Mouse (Mus musculus) urinary bladder, postnatal 10 days (tissue): ENCODE data around the gene Tmsb15a.
A peak's percentile ranks its signal among the peaks of the same experiment; 100 is the strongest.
"Not testable (repeated sequence)": the region's sequence is repeated elsewhere in the genome, so short reads cannot be mapped to it uniquely, and the experiment has no call there.

ENCODE experiments used
- DNase-seq: peaks from one replicate; pipeline ENCODE4 v3.0.0; 2022; ENCODE audit warnings: low spot score

The Tmsb15a gene

GRCm38 (mm10) chrX:135725161-135725560, at the start of gene Tmsb15a:
TSS of gene Tmsb15a (minus strand) at chrX:135725261.
- no peak for DNase-seq

GRCm38 (mm10) chrX:135768565-135768964, 43.5 kb upstream of the Tmsb15a start:
- DNase-seq, result no peak

DNA sequence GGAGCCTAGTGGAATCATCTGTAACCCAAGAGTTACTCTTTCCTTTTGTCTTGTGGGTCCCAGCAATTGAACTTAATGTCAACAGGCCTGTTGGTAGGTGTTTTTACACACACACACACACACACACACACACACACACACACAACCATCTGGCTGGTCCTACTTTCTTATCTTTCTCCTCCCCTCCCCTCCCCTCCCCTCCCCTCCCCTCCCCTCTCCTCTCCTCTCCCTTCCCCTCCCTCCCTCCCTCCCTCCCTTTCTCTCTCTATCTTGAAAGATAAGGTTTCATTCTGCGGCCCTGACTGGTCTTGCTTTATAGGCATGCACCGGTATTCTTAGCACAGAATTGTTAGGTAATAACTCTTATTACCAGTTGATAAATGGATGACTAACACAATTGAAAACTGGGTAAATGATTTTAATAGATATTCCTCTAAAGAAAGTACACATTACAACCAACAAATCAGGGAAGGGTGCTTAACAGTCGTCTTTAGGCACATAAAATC, 43.0 kb upstream of the Tmsb15a start:
- no peak for DNase-seq

DNA sequence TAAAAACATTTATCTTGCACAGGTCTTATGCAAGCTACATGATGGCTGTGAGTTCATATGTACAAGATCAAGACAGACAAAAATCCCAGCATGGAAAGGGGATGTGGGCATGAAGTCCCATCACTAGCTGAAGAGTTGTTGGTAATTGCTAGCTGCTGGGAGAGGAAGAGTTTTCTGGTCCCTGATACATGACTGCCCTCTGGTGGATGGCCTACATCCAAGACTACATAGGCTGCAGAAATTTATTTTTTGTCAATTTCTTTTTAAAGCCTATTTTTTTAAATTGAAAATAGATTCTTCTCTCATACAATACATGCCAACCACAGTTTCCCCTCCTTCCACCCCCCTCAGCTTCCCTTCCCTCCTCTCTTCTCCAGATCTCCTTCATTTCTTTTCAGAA, 36.6 kb upstream of the Tmsb15a start:
- no peak for DNase-seq

DNA sequence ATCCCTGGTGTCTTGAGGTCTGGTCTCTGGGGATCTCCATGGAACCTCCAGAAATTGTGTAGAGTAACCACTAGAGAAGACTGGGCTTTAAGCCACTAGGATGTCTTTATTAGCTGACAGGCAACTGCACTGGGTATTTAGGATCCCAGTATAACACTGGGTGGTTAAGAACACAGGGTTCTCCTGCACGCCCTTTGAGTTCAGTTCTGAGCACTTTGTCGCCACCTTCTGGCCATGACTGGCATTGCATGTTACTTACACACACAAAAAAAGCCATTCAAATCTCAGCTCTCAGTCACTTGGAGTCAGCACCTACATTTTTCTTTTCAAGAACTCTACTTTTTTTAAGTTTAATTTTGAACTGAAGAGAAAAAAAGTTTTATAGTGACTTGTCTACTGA, 27.8 kb upstream of the Tmsb15a start:
- peak; percentile 13 for DNase-seq

- DNase-seq, result not testable (repeated sequence)
Measured at GRCm38 (mm10) chrX:135745376-135745775, 20.3 kb upstream of the Tmsb15a start.

- no peak for DNase-seq
Measured at GRCm38 (mm10) chrX:135743056-135743355, 17.9 kb upstream of the Tmsb15a start.

DNA sequence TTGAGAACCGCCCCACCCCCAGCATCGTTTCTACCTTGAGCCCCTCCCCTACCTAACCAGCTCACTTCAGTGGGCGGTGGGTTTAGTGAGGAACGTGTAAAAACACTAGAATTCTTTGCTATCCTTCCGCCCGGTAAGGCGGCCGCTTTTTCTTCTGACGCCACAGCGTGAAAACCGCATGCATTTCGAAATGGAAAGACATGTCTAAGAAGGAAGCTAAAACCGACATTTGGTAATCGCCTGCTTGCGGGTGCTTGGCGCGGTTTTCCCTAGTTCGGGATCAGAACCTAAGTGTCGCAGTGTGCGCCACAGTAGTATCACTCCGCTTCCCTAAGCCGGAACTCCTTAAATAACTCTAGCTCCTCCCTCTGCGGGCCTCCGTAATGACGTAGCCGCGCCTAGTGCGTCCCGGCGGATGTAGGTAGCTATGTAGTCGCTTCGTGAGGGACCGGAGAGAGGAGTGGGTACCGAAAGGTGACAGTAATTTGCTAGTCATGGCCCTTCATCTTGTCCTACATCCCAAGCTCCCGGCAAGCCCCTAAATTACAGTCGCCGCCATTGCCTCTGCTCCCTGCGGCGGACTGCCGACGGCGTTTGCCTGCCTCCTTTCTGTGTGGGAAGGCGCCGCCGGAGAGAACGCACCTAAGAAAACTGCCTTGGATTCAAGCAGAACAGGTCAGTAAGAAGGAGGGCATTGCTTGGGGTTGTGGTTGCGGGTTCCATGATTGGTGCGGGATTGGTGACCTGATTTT, 17.4 kb upstream of the Tmsb15a start, which contains the start of the genes Armcx5 and Gprasp1:
Gene Armcx5 (plus strand): TSS at position 430 of the 752 bp plus-strand sequence.
Gene Gprasp1 (plus strand): TSS at position 430 of the 752 bp plus-strand sequence.
- DNase-seq, result peak; percentile 51

DNA sequence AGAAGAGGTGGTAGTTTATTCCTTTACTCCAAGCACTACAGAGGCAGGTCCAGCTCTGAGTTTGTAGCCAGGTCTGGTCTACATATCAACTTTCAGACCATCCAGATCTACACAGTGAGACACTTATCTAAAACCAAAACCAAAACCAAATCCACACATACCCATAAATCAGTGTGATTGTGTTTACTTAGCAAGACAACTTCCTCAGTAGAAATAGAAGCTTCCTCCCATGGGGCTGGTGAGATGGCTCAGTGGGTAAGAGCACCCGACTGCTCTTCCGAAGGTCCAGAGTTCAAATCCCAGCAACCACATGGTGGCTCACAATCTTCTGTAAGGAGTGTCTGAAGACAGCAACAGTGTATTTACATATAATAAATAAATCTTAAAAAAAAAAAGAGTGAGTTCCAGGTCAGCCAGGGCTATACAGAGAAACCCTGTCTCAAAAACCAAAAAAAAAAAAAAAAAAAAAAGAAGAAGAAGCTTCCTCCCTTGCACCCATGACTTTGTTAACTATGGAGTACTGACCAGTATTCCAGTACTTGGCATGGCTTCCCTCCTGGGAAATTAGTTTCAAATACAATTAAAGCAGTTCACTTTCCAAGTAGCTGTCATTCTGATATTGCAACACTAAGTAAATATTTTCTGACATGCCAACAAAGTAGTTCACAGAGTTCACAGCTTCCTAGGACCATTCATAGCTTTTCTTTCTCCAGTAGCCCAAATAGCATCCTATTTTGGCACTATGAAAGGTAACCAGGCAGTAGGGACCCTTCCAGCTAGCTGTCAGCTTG, 13.9 kb upstream of the Tmsb15a start:
- DNase-seq, result no peak

DNA sequence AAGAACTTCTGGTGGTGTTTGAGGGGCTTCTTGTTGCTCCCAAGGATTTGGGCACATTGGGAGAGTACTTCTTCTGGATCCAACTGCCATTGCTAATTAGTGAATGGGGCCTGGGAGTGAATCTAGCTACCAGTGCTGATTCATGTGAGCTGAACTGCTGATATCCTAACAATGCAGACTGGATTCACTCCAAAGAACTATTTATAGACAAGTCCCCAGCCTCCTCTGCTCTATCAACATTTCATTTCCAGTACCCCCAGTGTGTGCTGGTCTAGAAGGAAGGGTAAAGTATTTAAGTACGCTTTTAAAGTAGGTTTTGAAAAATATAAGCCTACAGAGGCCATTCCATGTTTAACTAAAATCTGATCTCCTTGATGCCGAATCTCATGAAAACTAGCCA, 12.2 kb downstream of the Tmsb15a start:
- DNase-seq, result no peak

GRCm38 (mm10) chrX:135704349-135704748, 20.7 kb downstream of the Tmsb15a start:
- no peak for DNase-seq

DNA sequence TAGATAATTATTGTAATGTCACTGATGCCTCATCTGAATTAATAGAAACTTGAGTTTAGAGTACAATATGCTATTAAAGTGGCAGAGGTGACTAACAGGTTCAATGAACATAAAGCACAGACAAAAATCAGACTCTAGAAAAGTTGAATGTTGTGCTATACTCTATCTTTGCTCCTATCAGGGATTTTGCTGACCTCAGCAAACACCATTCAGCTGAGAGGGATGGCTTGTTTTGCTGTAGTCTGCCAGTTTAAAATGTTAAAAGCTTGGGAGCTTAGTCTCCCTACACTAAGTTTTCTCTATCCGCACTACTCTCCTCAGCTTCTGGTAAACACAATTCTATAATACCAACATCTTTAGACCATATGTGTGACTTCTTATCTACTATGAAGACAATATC, 21.9 kb downstream of the Tmsb15a start:
- no peak for DNase-seq

DNA sequence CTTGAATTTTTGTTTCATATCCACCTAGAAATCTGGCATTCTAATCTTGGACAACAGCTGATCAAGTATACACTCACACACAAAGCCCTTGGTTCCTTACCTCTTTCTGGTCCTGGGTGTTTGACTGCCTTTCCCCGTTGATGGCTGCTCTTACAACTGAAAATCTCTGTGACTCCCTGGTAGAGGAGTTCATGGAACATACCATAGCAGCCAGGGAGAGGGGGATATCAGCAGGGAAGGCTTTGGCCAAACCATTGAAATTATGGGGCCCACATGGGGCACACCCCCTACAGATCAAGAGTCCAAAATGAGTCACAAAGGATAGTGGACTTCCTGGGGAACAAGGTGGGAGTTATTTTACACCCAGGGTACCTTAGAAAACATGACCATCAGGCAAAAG, 31.4 kb downstream of the Tmsb15a start, which contains the start of gene Tcp11x2:
Gene Tcp11x2 (minus strand): TSS at position 158 of the 400 bp plus-strand sequence.
- no peak for DNase-seq

DNA sequence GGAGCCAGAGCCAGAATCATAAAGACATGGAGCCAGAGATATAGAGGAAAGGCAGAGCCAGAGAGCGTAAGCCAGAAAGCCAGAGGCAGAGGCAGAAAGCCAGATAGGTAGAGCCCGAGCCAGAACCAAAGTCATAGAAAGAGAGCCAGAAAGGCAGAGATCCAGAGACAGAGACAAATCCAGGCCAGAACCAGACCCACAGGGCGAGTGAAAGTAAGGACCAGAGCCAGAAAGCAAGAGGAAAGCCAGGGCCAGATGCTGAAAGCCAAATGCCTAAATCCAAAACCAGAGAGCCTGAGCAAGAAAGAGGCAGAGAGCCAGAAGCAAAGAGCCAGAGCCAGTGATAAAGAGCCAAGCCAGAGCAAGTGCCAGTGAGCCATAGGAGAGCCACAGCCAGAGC, 37.3 kb downstream of the Tmsb15a start:
- no peak for DNase-seq

- DNase-seq, result no peak
Measured at GRCm38 (mm10) chrX:135681858-135682257, 43.2 kb downstream of the Tmsb15a start.
